Mouse (Mus musculus) liver, postnatal 0 days (tissue): ENCODE measurements around the gene Cox10. TPM values are rescaled to one million over a fixed set of nuclear protein-coding genes. Genes with fewer than 3 reads are reported as not detected.

Experiments
- ATAC-seq: fragments of 200-750 bp; cut with Nextera tagmentation; 2 replicates; pipeline ENCODE4 v1.8.0; 2017; ENCODE audit warnings: mild to moderate bottlenecking, moderate library complexity
- DNase-seq: peaks from one replicate; pipeline ENCODE4 v3.0.0-alpha.2; 2016
- H3K27ac ChIP-seq: fragments of 300-500 bp; sonication (generic); 2 replicates; pipeline ENCODE4 v1.5.1; 2014; ENCODE audit warnings: antibody characterized with exemption, moderate library complexity, mild to moderate bottlenecking, low read depth
- H3K27me3 ChIP-seq: fragments of 300-500 bp; sonication (generic); 2 replicates; pipeline ENCODE4 v1.6.1; 2014; ENCODE audit warnings: low read length, control low read depth, mixed read lengths; ENCODE audit not compliant: insufficient read depth
- H3K36me3 ChIP-seq: fragments of 300-500 bp; sonication (generic); replicated peaks from 2 replicates; pipeline ENCODE4 v1.6.1; 2014; ENCODE audit warnings: mild to moderate bottlenecking, control low read depth, low read length, moderate library complexity, mixed read lengths; ENCODE audit not compliant: insufficient read depth
- H3K4me1 ChIP-seq: fragments of 300-500 bp; sonication (generic); 2 replicates; pipeline ENCODE4 v1.6.1; 2014; ENCODE audit warnings: antibody characterized with exemption, mild to moderate bottlenecking, control low read depth; ENCODE audit not compliant: insufficient read depth
- H3K4me2 ChIP-seq: fragments of 300-500 bp; sonication (generic); 2 replicates; pipeline ENCODE4 v1.6.1; 2014; ENCODE audit warnings: low read depth, mild to moderate bottlenecking, low read length, moderate library complexity, mixed read lengths
- H3K4me3 ChIP-seq: fragments of 300-500 bp; sonication (generic); 2 replicates; pipeline ENCODE4 v1.5.1; 2014; ENCODE audit warnings: low read depth, low read length
- H3K9ac ChIP-seq: fragments of 300-500 bp; sonication (generic); replicated peaks from 2 replicates; pipeline ENCODE4 v1.6.1; 2014; ENCODE audit warnings: mild to moderate bottlenecking, moderate library complexity
- H3K9me3 ChIP-seq: fragments of 300-500 bp; sonication (generic); 2 replicates; pipeline ENCODE4 v1.6.1; 2016; ENCODE audit warnings: mild to moderate bottlenecking, control low read depth, low read length, mixed read lengths
- CTCF ChIP-seq: sonication (generic); IDR thresholded peaks from 2 replicates; pipeline ENCODE4 v1.5.1; 2016; ENCODE audit warnings: antibody characterized with exemption, low read depth
- EP300 ChIP-seq: IDR thresholded peaks from 2 replicates; pipeline ENCODE4 v1.6.1; 2016; ENCODE audit warnings: antibody characterized with exemption, low read depth, mild to moderate bottlenecking
- WGBS: fragments of 180-500 bp; shearing (Covaris S2); extraction: QIAGEN DNeasy Blood & Tissue Kit; methylation state at CpG from one replicate; pipeline ENCODE4 v1.1.7; 2014; ENCODE audit not compliant: insufficient replicate concordance; 5-methylcytosine and 5-hydroxymethylcytosine counted together
- polyA plus RNA-seq: library from polyadenylated mRNA; unstranded; fragments of >200 nt; fragmentation: Nextera tagmentation; extraction: Ambion mirVana; gene quantifications from 2 replicates; pipeline ENCODE4 v1.2.1, GENCODE M21; 2015

Cox10 gene
- polyA plus RNA-seq, 1 experiment from 2014 or later = 13.1 TPM

GRCm38 (mm10) chr11:63942177-63942576, 137.1 kb downstream of the Cox10 start:
- DNase-seq = no peak
- Histone ChIP-seq H3K4me2 (no peak overlapping the region), H3K9me3 (no peaks in the 10 kb centered on the region), H3K27ac (no peak overlapping the region), H3K4me3 (no peak overlapping the region), H3K27me3 (no peaks in the 10 kb centered on the region), H3K36me3 (no peaks in the 10 kb centered on the region), H3K9ac (no peak overlapping the region), H3K4me1 (no peaks in the 10 kb centered on the region)
- 61% methylated on average over 8 of the region's 8 CpGs for WGBS
- TF ChIP-seq EP300 (no peak), CTCF (no peak)
- ATAC-seq = no peak

GRCm38 (mm10) chr11:63936641-63937040, 142.6 kb downstream of the Cox10 start:
- Histone ChIP-seq H3K27me3 (no peaks in the 10 kb centered on the region), H3K36me3 (no peaks in the 10 kb centered on the region), H3K4me2 (no peak overlapping the region), H3K4me1 (peaks cover 5% of the 10 kb centered on the region), H3K9ac (no peak overlapping the region), H3K27ac (no peak overlapping the region), H3K9me3 (no peaks in the 10 kb centered on the region), H3K4me3 (no peak overlapping the region)
- 50% methylated on average over 3 of the region's 3 CpGs for WGBS
- ATAC-seq = no peak
- no peak for TF ChIP-seq EP300
- TF ChIP-seq CTCF = no peak
- no peak for DNase-seq

- Histone ChIP-seq H3K27me3 (peaks cover 33% of the 10 kb centered on the region), H3K4me2 (no peak overlapping the region), H3K4me1 (peaks cover 18% of the 10 kb centered on the region; the same call in 1 of the 2 replicates), H3K36me3 (no peaks in the 10 kb centered on the region), H3K27ac (no peak overlapping the region), H3K9ac (no peak overlapping the region), H3K4me3 (no peak overlapping the region), H3K9me3 (no peaks in the 10 kb centered on the region)
- WGBS = 71% methylated on average over 6 of the region's 6 CpGs
- TF ChIP-seq CTCF (no peak), EP300 (no peak)
- ATAC-seq = no peak
- DNase-seq = no peak
Measured at GRCm38 (mm10) chr11:63926901-63927300, 152.4 kb downstream of the Cox10 start.

GRCm38 (mm10) chr11:63925161-63925582, 154.1 kb downstream of the Cox10 start:
- peaks cover 51% of the 10 kb centered on the region for H3K27me3 ChIP-seq
- no peaks in the 10 kb centered on the region for H3K9me3 ChIP-seq
- no peaks in the 10 kb centered on the region for H3K36me3 ChIP-seq
- H3K4me2 ChIP-seq = peak overlapping the region; percentile 65
- H3K27ac ChIP-seq = no peak overlapping the region
- H3K4me1 ChIP-seq = peaks cover 18% of the 10 kb centered on the region; the same call in 1 of the 2 replicates
- peak overlapping the region; percentile 46; the same call in 1 of the 2 replicates for H3K9ac ChIP-seq
- H3K4me3 ChIP-seq = peak overlapping the region; percentile 32
- 3% methylated on average over 31 of the region's 31 CpGs for WGBS
- peak; percentile 88 for DNase-seq
- TF ChIP-seq CTCF (peak; percentile 94), EP300 (peak; percentile 15; the same call in 1 of the 2 replicates)
- ATAC-seq = peak; percentile 48

GRCm38 (mm10) chr11:63924286-63924930, 154.9 kb downstream of the Cox10 start:
- H3K4me2 ChIP-seq = peak overlapping the region; percentile 75
- DNase-seq (peak; percentile 45), ATAC-seq (no peak)
- H3K9ac ChIP-seq = no peak overlapping the region
- TF ChIP-seq CTCF (no peak), EP300 (no peak)
- H3K36me3 ChIP-seq = no peaks in the 10 kb centered on the region
- peak overlapping the region; percentile 22; the same call in 1 of the 2 replicates for H3K27ac ChIP-seq
- peak overlapping the region; percentile 36; the same call in 1 of the 2 replicates for H3K4me3 ChIP-seq
- H3K27me3 ChIP-seq = peaks cover 58% of the 10 kb centered on the region
- peaks cover 18% of the 10 kb centered on the region; the same call in 1 of the 2 replicates for H3K4me1 ChIP-seq
- H3K9me3 ChIP-seq = no peaks in the 10 kb centered on the region
- WGBS = 7% methylated on average over 26 of the region's 26 CpGs

GRCm38 (mm10) chr11:63923386-63923785, 155.9 kb downstream of the Cox10 start:
- Histone ChIP-seq H3K4me1 (peaks cover 18% of the 10 kb centered on the region; the same call in 1 of the 2 replicates), H3K4me2 (peak overlapping the region; percentile 75), H3K9ac (no peak overlapping the region), H3K27me3 (peaks cover 68% of the 10 kb centered on the region), H3K36me3 (no peaks in the 10 kb centered on the region), H3K4me3 (peak overlapping the region; percentile 36), H3K27ac (peak overlapping the region; percentile 55), H3K9me3 (no peaks in the 10 kb centered on the region)
- no peak for TF ChIP-seq CTCF
- no peak for TF ChIP-seq EP300
- WGBS = 2% methylated on average over 29 of the region's 29 CpGs
- DNase-seq (no peak), ATAC-seq (no peak)
